Mouse (Mus musculus): ENCODE measurements around the gene Prdm16. TPM values are rescaled to one million over a fixed set of nuclear protein-coding genes. Genes with fewer than 3 reads are reported as not detected.

Prdm16 gene
- total RNA-seq, 2 experiments from 2014 or later = 1.4 to 3.7 TPM

DNA sequence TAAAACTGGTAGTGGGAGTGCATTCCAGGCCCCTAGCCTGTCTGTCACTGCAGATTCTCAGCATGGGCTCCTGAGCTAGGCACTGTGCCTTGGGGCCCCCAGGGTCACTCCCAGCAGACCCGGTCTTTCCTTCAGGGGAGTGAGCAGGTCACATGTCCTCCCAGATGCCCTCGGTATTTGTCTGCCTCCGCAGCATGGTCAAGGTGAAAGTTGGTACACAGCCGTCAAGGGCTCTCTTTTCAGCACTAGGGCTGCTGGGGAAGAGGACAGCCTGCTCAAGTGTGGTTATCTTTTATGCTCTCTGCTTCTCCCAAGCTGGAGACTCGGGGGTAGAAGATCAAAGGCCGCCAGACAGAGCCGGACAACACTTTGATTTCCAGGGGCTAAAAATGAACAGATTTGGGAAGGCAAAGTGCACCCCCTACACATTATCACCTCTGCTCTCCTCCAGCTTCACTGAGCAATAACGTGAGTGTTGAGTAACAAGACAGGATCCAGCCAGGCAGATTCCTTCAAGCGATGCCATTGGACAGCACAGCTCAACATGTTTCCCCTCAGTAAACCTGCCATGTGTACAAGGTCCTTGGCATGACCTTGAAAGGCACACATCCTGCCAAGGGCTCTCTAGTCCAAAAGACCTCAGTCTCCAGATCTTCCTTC is 193.9 kb downstream of the Prdm16 start:
- no peak for ATAC-seq (replicated peaks; ENCODE audit: poor library complexity, severe bottlenecking)

DNA sequence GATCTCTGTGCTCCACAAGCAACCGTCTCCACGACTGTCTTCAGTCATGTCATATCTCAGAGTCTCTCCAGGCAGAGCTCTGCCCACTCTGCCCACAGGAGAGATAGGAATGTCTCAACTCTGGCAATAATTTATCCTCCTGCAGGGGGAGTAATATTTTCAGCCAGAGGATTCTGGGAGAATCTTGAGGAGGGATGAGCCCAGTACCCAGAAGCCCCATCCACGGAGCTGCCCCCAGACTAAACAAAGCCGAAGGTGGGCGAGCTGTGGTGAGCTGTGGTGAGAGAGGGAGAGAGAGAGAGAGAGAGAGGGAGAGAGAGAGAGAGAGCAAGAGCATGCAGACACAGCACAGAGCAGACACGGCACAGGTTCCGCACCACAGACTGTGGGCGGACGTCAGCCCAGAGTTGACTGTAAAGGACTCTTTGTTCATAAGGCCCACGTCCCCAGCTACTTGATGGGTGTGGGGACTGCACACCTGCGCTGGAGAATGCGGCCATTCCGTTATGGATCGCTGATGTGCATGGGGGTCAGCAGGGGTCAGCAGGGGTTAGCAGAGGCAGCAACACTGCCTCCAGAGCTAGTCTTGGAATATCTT is 197.1 kb downstream of the Prdm16 start:
- ATAC-seq (replicated peaks; ENCODE audit: poor library complexity, severe bottlenecking) = no peak

DNA sequence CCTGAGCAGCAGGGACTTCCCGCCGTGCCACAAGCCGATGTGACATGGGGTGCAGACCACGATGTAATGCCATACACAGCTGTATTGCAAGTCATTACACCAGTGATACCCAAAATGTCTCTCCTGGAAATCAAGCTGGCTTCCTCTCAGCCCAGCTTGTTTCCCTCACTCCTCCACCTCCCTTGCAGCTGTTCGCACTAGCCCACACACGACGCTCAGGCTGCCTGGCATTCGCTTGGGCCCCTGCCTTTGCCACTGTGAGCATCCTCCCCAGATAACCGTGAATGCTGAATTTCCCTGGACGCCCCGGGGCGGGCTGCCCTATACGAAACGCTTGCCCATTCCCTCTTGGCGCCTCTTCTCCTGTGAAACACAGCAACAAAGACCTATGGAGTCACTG is 198.1 kb downstream of the Prdm16 start:
- ATAC-seq (replicated peaks; ENCODE audit: poor library complexity, severe bottlenecking) = no peak

DNA sequence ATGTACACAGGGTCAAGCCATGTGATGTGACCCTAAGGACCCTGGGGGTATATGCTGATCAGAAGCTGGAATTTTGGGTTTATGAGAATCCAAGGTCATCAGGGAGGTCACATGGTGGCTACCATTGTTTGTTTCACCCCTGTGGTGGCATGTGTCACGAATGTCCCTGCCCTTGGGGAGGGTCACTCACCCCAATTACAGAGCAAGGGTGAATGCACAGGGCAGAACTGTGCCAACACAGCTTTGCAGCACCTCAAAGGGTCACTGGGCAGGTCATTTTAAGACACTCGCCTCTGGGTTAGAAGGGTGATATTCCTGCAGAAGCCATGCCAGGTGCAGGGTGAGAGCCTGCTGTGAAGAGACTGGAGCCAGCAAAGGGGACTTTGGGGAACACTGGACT is 206.9 kb downstream of the Prdm16 start:
- ATAC-seq (replicated peaks; ENCODE audit: poor library complexity, severe bottlenecking) = no peak

DNA sequence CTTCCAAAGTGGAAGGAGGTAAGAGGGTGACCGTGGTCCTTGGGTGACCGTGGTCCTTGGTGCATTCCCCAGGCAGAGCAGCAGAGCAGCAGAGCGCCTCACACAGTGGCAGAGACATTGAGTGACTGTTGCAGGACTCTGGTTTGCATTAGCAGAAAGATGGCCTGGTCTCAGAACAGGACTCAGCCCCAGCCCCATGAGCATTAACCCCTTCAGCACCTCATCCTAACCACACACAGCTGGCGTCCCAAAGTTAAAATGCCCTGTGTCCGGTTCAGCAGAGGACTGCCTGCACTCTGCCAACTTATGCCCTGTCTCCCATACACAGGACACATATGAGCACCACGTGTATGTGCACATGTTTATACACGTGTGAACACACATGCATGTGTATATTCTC is 209.8 kb downstream of the Prdm16 start:
- no peak for ATAC-seq (replicated peaks; ENCODE audit: poor library complexity, severe bottlenecking)

DNA sequence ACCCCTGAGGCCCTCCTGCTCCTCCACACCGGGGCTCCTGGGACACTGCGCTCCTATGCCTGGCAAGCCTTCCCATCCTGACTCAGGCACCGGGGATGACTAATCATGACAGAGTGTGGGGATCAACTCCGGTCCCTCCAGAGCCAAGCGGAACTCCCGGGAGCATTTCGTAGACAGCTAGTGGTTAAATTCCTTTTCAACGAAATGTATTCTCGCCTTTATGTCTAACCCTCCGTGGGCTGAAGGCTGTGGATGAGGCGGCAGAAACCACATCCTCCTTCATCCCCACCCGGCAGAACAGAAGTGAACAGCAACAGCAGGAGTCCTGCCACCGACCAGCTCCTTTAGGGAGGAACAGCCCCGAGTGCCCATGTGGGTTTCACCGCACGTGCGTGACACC is 211.4 kb downstream of the Prdm16 start:
- ATAC-seq (replicated peaks; ENCODE audit: poor library complexity, severe bottlenecking) = no peak

DNA sequence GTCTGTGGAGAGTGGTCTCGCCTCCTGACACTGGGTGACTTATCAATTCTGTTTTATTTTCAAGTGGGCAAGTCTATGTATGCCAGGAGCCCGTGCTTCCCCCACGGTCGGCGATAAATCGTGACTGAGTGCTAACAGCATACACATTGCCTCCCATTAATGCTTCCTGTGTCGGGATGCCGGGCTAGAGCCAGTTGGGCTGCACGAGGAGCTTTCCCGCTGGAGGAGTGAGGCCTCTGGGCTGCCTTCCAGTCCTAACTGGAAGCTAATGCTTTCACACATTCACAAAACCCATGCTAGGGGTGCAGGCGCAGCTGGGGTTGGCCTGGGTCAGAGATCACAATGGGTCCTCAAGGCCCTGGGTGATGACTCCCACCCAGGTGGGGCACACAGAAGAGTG is 212.0 kb downstream of the Prdm16 start:
- no peak for ATAC-seq (replicated peaks; ENCODE audit: poor library complexity, severe bottlenecking)

DNA sequence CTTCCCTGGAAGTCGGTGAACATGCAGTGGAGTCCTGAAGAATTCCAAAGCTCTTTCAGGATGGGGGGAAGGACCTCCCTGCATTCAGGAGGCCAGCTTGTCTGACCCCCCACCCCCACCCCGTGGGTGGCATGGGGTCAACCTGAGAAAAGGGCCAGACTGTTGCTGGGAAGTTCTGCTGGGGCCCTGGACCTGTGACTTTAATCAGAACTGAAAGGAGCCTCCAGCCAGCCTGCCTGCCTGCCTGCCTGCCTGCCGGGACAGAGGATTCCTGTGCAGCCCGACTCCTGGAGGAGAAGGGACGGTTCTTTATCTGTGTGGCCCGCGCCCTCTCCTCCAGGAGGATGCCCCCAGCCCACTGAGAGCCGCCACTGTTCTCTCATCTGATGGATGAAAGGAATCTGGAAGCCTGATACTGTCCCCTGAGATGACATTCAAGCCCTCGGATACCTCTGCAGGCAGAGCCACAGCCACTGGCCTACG is 214.2 kb downstream of the Prdm16 start:
- ATAC-seq (replicated peaks; ENCODE audit: poor library complexity, severe bottlenecking) = no peak

DNA sequence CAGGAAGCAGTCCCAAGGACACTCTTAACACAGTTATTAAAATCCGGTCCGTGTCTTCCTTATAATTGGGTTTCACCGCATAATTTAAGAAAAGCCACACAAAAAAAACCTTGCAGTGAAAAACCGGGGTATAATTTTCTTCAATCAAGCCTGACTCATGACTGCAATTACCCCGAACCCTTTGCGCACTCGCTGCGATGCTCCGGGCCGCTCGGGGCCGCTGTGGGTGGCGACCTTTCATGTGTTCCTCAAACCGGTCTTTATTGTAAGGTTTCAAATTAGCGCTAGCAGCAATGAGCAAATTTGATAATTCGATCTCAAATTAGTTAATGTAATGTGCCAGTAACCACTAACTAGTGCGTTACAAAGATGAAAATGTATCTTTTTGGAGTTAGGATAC is 215.9 kb downstream of the Prdm16 start:
- no peak for ATAC-seq (replicated peaks; ENCODE audit: poor library complexity, severe bottlenecking)

DNA sequence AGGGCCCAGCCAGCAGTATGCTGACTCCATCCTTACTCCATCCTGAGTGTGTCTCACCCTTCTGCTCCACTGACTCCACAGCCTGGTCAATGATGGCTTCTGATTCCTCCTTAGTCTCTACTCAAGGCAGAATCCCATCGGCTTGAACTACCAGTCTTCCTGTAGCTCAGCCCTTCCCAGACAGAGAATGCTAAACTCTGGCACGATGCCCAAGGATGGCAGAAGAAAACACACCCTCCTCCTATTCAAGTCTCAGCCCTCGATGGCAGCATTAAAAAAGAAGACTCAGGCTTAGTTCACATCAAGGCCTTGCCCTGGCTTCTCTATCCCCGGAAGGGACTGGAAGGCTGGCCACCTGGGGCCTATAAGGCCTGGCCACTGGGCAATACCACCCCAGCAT is 216.9 kb downstream of the Prdm16 start:
- no peak for ATAC-seq (replicated peaks; ENCODE audit: poor library complexity, severe bottlenecking)

DNA sequence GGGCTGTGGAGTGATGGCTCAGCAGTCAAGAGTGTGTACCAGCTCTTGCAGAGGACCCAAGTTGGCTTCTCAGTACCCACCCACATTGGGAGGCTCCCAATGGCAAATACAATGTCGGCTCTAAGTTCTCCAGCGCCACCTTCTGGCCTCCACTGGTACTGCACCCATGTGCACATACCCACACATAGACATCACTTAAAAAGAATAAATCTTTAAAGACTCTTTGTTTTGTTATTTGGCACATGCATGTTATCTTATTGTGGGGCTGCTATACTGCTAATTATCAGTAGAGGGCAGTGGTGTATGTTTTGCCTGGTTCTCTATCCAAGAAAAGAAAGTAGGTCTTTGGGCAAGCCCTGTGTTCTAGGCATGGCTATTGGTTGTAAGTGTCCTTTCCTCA is 217.7 kb downstream of the Prdm16 start:
- peak; percentile 46; the same call in 1 of the 2 replicates for ATAC-seq (replicated peaks; ENCODE audit: poor library complexity, severe bottlenecking)

DNA sequence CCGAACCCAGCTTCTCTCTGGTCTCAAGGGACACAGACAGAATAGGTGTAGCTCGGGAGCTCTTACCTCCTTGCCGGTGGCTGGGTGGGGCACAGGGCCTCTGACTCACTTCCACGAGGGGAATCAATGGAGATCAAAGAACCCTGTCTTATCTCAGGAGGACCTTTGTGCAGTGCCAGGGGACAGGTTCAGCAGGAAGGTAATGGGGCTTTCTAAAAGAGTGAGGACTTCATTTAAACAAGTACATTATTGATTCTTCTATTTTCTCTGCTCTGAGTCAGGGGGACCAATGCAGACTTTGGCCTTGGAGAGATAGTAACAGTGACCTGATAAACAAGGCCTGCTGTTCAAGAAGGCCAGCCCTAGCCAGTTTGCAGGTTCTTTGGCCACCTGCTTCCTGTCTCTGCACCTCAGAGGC is 218.3 kb downstream of the Prdm16 start:
- no peak for ATAC-seq (replicated peaks; ENCODE audit: poor library complexity, severe bottlenecking)

DNA sequence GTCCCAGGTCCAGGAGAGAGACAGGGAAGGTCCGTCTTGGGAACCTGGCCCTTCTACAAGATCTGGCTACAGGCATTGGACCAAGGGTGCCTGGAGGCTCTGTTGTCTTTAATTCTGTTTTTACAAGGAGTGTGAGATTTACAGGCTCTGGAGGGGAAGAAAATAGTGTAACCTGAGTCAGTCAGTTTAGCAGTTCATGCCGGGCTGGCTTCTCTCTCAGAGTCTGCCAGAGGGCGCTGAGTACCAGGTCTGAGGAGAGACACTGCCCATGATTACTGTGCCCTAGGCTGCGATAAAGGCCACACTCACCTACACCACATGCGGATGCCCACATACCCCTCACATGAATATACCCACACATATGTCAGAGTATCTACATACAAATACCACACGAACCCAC is 219.9 kb downstream of the Prdm16 start:
- no peak for ATAC-seq (replicated peaks; ENCODE audit: poor library complexity, severe bottlenecking)

DNA sequence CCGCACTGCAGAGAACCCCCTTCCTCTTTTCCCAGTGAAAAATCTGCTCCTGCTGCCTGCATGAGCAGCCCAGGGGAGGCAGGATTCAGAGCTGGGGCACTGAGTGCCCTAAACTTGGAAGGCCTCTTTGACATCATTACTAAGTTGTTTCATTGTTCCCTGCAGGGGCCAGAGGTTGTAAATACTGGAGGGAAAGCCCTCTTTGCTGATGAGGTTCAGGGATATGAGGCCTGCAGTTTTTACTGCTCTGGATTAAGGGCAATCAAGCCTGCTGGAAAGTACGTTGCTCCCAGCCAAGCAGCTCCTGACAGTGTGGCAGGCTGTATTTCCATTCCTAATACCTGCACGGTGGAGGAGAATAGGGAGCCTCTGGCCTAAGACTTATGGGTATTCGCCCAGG is 221.8 kb downstream of the Prdm16 start:
- no peak for ATAC-seq (replicated peaks; ENCODE audit: poor library complexity, severe bottlenecking)

DNA sequence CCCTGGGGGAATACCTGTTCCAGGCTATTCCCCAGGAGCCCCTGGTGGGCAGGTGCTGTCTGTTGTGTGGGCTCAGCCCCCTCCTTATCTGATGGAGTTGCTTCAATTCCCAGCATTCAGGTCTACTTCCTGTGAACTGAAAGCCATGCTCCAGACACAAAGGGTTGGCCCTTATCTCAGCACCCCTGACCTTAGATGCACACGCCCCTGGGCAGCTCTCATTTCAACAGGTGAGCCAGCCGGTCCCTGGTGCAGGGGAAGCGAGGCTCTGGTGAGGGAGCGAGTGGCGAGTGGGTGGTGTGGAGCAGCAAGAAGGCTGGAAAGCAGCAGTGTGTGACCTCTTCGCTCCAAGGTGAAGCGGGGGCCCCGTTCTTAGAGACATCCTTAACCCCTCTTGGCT is 226.1 kb downstream of the Prdm16 start:
- ATAC-seq (replicated peaks; ENCODE audit: poor library complexity, severe bottlenecking) = no peak

DNA sequence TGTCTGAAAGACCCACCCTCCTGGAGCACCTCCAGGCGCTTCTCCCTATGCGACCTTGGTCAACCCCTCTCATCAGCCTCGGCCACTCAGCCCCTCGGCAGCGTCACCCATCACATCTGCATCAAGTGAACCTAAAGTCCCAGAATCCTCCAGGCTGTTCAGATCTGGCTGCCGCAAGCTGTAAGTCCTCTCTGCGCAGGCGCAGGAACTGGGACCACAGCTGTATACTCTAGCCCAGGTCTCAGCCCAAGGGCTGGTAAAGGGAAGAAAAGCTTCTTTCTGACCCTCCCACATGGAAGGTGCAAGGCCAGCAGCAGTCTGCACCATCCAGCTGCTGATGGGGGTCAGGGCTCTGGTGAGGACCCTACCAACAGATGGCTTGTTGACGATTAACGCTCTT is 226.8 kb downstream of the Prdm16 start:
- no peak for ATAC-seq (replicated peaks; ENCODE audit: poor library complexity, severe bottlenecking)

DNA sequence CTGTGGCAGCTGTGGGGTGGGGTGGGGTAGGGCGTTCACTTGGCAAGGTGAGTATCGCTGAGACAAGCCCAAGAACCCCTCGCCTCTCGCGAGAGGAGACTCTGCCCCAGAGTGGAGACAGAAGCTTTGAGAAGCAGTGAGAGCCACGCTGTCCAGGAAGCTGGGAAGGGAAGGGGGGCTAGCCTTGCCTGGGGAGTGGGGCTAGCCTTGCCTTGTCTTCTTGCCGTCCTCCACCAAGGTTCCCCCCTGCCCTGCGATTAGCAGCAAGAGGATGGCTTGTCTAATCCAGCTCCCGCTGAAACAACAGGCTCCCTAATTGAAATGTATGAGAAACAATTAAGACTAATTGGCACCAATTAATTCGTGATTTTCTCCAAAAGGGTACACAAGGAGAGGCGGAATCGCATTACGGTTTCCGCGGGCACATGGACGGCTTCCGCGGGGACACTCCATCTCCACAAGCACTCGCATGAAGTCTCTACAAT is 227.4 kb downstream of the Prdm16 start:
- ATAC-seq (replicated peaks; ENCODE audit: poor library complexity, severe bottlenecking) = no peak

DNA sequence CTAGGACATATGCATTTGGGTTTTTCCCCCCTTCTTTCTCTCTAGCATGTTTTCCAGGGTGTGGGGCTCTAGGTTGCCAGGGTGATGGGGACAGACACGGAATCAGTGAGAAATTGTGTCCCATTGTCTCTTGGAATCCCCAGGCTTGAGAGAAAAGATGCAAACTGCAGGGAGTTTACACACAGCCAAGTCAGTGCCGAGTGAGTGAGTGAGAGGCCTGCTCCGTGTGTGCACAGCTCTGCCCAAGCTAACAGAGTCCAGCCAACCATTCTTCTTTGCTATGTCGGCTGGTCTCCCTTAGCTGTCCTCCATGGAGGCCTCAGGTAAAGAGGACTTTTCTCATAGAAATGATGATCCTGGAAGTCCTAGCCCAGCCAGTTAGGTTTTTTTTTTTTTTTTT is 233.7 kb downstream of the Prdm16 start:
- ATAC-seq (replicated peaks; ENCODE audit: poor library complexity, severe bottlenecking) = no peak

DNA sequence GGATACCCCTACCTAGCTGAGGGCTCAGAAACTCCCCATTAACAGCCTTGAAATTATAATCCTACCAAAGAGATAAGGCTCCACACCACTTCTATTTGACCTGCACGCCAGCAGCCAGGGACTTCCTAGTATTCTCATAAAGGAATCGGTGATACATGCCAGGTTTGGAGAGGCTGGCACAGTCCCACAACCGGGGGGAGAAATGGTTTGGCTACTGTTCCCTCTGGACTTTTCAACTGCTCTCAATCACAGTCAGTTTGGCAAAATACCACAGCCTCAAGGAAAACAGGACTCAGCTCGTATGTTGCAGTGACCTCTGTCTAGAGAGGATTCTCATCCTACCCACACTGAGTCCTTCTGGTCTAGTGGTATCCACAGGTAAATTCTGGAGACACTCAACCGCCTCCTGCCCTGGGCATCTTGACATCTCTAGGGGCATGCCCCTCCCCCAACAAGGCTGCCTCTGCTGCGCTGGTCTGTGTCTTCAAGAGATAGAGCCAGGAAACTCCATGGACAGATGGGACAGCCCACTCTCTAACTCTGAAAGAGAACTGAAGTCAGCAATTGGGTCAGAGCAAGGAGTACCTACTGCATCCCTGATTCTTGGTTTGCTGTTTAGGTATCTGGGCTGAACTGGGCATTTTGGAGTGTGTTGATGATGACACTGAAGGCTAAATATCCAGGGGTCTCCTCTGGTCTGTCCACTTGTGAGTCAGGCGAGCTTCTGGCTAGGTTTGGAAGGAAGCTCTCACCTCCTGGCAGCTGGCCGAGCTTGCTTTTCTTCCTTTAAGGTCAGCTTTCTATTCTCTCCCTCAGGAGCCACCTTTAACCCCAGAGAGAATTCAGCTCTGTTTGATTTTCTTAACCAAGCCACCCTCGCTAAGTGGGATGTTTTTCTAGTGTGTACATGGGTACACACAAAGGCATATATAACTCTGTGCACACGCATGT is 234.4 kb downstream of the Prdm16 start:
- ATAC-seq (replicated peaks; ENCODE audit: poor library complexity, severe bottlenecking) = no peak

DNA sequence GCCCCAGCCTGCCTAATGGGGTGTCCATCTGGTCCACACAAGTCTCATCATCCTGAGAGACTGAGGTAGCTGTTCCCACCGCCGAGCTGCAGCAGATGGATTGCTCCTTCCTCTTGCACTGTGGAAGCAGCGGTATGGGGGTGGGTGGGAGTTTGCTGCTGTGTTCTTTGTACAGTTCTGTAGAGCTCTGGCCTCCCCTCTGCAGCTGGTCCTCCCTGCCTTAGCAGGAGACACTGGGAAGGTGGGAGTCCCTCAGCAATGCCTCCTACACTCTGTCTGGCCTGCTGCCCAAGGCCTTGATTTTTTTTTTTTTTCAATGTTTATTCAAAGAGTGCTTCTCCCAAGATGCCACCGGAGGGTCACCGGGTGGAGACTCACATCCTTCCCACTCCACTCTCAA is 235.3 kb downstream of the Prdm16 start:
- ATAC-seq (replicated peaks; ENCODE audit: poor library complexity, severe bottlenecking) = no peak

Measured in granulocyte monocyte progenitor cell, adult 5-6 weeks (primary cell).